Mouse (Mus musculus) urinary bladder, postnatal 10 days (tissue): Measurements from ENCODE around the gene Tbc1d20.
"Not testable (repeated sequence)": the region's sequence is repeated elsewhere in the genome, so short reads cannot be mapped to it uniquely, and the experiment has no call there.

ENCODE experiments used
- DNase-seq: peaks from one replicate; pipeline ENCODE4 v3.0.0; 2022; ENCODE audit warnings: low spot score

The Tbc1d20 gene

DNA sequence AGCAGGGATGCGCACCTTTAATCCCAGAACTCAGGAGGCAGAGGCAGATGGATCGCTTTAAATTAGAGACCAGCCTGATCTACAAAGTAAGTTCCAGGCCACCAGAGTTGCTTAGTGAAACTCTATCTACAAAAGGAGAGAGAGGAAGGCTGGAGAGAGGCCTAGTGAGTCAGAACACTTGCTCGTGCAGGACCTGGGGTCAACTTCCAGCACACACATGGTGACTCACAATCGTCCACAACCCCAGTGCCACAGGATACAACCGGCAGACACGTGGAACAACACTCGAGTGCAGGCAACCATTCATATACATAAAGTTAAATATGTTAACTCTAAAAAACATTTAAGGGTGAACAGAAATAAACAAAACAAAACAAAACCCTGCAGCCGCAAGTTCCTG, 33.0 kb downstream of the Tbc1d20 start:
- no peak for DNase-seq

GRCm38 (mm10) chr2:152327980-152328379, 34.4 kb downstream of the Tbc1d20 start:
- DNase-seq, result no peak

DNA sequence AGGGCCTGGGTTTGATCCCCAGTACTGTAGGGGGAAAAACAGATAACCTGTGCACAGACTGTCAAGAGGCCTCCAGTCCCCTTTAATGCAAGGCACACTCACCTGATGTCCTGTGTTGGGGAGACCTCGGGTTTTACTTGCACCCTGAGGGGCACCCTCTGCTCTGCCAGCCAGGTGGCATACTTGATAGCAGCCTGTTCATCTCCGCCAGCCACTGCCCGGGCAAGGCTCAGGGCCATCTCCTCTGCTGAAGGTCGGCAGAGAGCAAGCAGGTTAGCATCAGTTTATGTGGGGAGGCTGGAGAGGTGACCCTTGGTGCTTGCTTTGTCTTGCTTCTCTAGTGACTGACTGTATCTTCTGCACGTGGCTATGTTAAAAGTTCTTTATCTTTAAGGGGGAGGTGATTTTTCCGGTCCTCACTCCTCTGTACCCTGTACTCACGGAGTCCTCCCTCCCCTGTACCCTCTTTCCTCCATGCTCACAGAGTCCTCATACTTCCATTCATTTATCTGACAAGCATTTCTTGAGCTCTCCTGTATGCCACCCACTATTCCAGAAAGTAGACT, 37.3 kb downstream of the Tbc1d20 start:
- no peak for DNase-seq

- no peak for DNase-seq
Observed at GRCm38 (mm10) chr2:152332101-152332825, 38.6 kb downstream of the Tbc1d20 start, which contains the start of gene Rbck1. Rbck1 (minus strand) TSS chr2:152332653.

DNA sequence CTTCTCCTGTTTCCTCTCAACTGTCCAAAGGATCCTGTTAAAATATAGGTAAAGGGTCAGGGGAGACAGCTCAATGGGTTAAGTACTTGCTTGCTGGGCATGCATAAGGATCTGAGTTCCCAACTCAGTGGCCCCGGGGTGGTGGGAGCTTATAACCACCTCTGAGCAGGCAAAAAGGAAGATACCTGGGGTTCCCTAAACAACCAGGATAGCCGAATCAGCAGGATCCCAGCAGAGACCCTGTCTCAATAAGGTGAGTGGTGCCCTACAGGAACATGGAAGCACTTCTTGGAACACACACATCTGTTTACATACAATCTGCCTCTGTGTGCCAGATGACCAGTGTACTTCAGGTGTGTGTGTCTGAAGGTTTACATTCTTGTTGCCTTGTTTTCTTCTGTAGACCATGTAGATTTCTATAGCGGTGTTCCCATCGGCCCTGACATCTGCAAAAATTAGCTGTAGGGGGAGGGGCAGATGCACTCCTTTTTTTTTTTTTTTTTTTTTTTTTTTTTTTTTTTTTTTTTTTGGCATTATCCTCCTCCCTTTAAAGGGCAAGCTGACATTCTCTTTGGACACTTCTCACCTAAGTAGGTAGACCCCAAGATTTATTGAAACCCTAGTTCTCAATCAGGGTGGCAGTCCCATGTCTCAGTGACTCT, 39.8 kb downstream of the Tbc1d20 start:
- DNase-seq, result no peak

- no peak for DNase-seq
Observed at GRCm38 (mm10) chr2:152335289-152335820, 41.7 kb downstream of the Tbc1d20 start.

DNA sequence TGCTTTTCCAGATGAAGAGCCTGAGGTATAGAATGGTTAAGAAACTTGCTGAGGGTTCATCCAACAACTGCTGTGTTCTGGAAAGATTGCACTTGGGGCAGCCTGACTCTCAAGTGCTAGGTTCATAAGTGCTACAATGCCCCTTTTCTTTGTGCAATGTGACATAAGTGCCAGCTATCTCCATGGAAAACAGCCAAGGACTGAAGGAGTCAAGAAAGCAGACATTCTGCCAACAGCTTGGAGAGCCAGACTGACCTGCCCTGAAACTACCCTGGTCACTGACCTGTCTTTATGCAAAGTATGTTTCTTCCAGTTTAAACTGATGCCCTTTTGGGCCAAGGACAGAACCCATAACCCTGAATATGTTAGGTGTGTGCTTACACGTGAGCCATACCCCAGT, 43.2 kb downstream of the Tbc1d20 start:
- DNase-seq, result no peak

GRCm38 (mm10) chr2:152337591-152338212, 44.1 kb downstream of the Tbc1d20 start:
- no peak for DNase-seq

DNA sequence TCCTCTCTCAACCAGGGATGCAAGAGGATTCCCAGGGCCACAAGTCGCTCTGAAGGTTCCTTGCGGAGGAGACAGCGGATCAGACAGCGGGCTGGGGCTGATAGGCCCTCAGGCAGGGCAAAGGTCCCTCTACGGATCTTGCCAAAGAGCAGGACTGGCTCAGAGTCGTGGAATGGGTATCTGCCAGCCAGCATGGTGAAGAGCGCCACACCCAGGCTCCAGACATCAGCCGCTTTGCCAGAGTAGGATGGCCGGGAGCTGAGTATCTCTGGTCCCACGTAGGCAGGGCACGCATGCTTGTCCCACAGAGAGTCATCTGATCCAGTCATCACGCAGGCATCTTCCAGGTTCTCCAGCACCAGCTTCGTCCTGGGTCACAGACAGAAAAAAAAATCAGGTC, 44.7 kb downstream of the Tbc1d20 start:
- no peak for DNase-seq

DNA sequence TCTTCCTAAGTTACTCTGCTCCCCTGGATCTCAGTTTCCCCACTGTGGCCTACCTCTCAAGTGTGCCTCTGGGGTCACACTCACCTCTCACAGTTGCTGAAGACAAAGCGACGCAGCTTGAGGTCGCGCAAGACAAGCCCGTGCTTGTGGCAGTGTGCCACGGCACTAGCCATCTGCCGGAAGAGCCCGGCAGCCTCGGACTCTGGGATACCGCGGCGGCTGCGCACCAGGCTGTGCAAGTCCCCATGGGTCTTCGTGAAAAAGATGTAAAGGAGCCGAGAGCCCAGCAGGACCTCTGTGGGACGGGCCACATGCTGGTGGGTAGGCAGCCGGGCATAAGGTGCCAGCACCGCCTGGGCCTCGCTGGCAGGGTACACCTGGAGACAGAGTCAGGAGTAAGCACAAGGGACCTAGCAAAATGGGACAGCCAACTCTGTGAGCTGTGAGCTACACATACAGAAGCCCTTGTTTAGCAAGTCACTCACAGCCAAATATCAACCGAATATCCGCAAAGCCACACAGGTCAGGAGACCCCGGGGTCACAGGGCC, 46.1 kb downstream of the Tbc1d20 start:
- no peak for DNase-seq

DNA sequence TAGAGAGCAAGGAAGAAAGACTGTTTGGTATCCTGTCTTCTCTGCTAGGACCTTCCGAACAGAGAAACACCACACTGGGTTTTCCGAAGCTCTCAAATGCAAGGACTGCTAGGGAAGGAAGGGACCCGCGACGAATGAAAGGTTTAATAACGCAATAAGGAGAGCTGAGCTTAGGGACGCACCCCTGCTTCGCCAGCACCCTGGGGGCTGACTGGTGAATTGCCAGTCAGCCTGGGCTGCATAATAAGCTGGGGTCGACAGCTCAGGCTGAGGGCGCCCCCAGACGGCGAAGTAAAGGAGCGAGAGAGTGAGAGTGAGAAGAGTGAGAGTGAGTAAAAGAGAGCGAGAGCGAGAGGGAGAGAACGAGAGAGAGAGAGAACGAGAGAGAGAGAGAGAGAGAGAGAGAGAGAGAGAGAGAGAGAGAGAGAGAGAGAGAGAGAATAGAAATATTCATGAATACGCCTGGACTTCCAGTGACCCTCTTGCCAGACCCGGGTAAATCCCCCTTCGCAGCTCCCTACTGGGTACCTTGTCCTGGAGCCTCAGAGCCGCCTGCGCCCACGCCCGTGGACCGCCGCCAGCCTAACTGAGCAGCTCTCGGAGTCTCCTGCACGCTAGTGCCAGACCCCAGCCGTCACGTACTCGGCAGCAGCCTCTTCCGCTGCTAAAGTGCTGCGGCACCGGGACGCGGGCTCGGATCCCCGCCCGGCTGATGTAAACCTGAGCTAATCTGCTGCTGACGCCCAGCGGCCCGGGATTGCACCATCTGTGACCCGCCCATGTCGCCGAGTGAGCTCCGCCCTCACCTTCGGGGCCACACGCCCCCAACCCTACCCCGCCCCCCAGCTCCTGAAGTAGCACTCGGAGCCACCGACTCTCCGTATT, 49.9 kb downstream of the Tbc1d20 start, which contains the start of gene Trib3:
Trib3 (minus strand) TSS at position 704 of the 885 bp plus-strand sequence.
- DNase-seq, result no peak

DNA sequence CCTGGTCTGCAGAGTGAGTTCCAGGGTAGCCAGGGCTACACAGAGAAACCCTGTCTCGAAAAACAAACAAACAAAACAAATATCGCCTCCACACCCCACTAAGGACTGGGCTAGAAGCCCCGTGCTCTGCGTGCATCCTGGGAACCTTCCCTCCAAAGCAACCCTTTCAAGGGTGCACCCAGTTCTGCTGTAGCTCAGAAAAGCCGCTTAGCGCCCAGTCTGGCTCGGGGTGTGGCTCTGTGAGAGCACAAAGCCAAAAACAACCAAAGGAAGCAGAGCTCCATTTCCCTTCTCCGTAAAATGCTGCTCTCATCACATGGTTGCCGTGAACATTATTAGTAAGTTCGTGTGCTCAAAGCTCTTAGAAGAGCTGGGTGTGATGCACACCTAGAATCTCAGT, 50.7 kb downstream of the Tbc1d20 start:
- no peak for DNase-seq

DNA sequence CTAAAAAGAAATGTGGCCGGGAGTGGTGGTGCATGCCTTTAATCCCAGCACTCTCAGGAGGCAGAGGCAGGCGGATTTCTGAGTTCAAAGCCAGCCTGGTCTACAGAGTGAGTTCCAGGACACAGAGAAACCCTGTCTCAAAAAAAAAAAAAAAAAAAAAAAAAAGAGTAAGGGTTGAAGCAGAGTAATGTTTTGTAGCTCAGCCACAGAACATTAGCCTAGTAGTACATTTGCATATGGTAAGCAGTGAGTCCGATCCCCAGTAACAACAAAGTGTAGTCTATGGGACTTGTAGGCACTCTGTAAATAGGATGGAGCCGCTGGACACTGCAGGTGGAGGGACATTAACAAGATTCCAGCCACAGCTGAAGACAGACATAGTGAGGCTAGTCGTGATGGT, 51.3 kb downstream of the Tbc1d20 start:
- no peak for DNase-seq

- no peak for DNase-seq
Observed at GRCm38 (mm10) chr2:152345393-152345792, 51.8 kb downstream of the Tbc1d20 start.

GRCm38 (mm10) chr2:152346776-152347465, 53.3 kb downstream of the Tbc1d20 start:
- no peak for DNase-seq

- no peak for DNase-seq
Observed at GRCm38 (mm10) chr2:152347722-152348121, 54.1 kb downstream of the Tbc1d20 start.

GRCm38 (mm10) chr2:152349205-152349604, 55.6 kb downstream of the Tbc1d20 start:
- DNase-seq, result no peak

DNA sequence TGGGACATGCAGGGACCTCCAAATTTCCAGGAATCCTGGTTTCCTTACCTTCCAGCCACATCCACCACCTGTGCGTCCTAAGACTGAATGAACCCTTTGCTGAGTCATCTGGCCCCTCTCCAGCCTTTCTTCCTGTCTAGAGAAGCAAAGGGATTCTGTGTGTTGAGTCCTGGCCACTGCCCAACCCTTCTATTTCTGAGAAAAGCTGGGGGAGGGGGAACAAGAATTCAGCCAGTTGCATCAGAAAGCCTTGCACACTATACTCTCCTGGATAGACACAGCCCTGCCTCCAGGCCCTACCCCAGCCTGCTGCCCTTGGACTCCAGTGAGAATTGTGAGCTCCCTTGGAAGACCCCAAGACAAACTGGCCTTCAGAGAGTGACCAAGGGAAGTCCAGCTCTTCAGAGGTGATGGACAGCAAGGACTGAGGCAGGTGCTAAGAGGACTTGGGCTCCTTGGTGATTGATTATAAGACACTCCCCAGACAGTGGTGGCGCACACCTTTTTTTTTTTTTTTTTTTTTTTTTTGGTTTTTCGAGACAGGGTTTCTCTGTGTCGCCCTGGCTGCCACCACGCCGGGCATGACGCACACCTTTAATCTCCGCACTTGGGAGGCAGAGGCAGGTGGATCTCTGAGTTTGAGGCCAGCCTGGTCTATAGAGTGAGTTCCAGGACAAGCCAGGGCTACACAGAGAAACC, 56.4 kb downstream of the Tbc1d20 start:
- no peak for DNase-seq

DNA sequence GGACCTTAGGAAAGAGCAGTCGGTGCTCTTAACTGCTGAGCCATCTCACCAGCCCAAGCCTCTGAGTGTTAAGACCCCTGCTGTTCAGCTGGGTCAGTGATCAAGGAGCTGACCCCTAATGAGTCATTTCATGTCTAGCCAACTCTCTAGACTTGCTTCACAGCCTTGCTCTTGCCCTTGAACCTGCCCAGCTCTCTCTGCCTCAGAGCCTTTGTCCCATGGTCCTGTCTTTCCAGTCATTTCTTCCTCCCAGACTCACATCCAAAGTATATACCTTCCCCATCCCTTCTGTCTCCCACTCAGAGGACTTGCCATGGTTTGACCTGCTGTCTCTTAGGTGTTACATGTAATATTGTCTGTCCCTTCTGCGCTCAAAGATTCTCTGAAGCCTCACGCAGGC, 63.6 kb downstream of the Tbc1d20 start:
- no peak for DNase-seq

- not testable (repeated sequence) for DNase-seq
Observed at GRCm38 (mm10) chr2:152358977-152359376, 65.3 kb downstream of the Tbc1d20 start.
